Mouse (Mus musculus): ENCODE measurements around the gene Akr1b3. TPM values are rescaled to one million over a fixed set of nuclear protein-coding genes. Genes with fewer than 3 reads are reported as not detected.
"Not testable (repeated sequence)": the region's sequence is repeated elsewhere in the genome, so short reads cannot be mapped to it uniquely, and the experiment has no call there.

Akr1b3 gene
- polyA plus RNA-seq (2016; fragmentation: Nextera tagmentation; extraction: Ambion mirVana) = 132 and 141 TPM in 2 replicates

- Histone ChIP-seq H3K36me3 (no peaks in the 10 kb centered on the region), H3K9ac (peak within 1 kb of the TSS; percentile 69), H3K9me3 (no peaks in the 10 kb centered on the region), H3K4me2 (replicated peaks) (peak within 1 kb of the TSS; percentile 90), H3K4me3 (peak within 1 kb of the TSS; percentile 72), H3K4me1 (peaks cover 9% of the 10 kb centered on the region), H3K27ac (no peak within 1 kb of the TSS), H3K27me3 (replicated peaks) (no peaks in the 10 kb centered on the region)
- ATAC-seq (ENCODE audit: low FRiP score, low read depth) = peak; percentile 99
- under 1% methylated on average over 60 of the region's 60 CpGs for WGBS
Measured at GRCm38 (mm10) chr6:34316854-34317771, at the start of gene Akr1b3. Akr1b3 (minus strand) TSS chr6:34317478.

DNA sequence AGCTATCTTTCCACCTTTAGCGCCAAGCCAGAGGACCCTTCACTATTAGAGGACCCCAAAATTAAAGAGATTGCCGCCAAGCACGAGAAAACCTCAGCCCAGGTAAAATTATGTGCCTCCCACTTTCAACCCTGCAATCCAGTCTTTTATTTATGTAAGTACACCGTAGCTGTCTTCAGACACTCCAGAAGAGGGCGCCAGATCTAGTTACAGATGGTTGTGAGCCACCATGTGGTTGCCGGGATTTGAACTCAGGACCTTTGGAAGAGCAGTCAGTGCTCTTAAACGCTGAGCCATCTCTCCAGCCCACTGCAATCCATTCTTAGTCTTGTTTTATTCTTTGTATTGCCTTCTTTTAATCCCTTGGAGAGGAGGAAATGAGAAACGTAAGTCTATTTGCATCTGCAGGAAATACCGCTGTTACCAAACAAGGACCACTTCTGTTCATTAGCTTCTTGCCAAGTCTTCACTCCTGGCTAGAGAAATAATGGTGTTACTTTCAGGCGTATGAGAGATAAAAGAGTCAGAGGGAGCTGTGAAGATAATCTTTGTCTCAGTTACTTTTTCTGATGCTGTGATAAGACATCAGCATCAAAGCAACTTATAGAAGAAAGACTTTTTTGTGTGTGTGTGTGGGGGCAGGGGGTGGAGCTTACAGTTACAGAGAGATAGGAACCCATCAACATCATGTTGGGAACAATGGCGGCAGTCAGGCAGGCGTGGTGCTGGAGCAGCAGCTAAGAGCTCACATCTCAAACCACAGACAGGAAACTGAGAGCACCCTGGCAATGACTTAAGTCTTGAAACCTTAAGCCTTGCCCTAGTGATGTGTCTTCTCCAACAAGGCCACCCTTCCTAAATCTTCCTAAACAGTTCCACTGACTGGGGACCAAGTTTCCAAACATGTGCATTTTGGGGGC, 47.2 kb upstream of the Akr1b3 start:
- Histone ChIP-seq H3K4me2 (replicated peaks) (no peak overlapping the region), H3K4me1 (no peaks in the 10 kb centered on the region), H3K36me3 (no peaks in the 10 kb centered on the region), H3K9me3 (no peaks in the 10 kb centered on the region), H3K27me3 (replicated peaks) (no peaks in the 10 kb centered on the region), H3K27ac (no peak overlapping the region), H3K9ac (no peak overlapping the region), H3K4me3 (no peak overlapping the region)
- no peak for ATAC-seq (ENCODE audit: low FRiP score, low read depth)
- 87% methylated on average over 12 of the region's 12 CpGs for WGBS

DNA sequence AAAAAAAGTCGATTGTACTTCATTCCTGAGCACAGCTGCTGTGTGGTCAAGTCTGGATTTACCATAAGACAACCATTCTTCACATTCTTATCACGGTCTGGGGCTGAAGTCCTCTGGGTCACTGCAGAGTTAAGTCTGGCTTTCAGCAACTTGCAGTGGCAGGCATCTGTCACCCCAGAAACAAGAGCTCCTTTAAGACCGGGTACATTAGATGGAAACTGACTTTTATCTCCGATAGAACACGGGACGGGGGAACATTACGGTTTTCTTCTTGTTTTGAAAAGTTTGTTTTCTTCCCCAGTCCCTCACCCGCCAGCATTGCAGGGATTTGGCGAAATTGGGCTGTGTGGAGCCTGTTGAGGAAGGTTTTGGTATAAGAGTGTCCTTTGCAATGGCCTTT, 38.6 kb upstream of the Akr1b3 start:
- H3K27ac ChIP-seq = no peak overlapping the region
- WGBS = 88% methylated on average over 9 of the region's 9 CpGs
- H3K4me1 ChIP-seq = peaks cover 12% of the 10 kb centered on the region
- H3K4me3 ChIP-seq = no peak overlapping the region
- H3K36me3 ChIP-seq = no peaks in the 10 kb centered on the region
- H3K27me3 ChIP-seq (replicated peaks) = no peaks in the 10 kb centered on the region
- no peaks in the 10 kb centered on the region for H3K9me3 ChIP-seq
- H3K4me2 ChIP-seq (replicated peaks) = no peak overlapping the region
- no peak overlapping the region for H3K9ac ChIP-seq
- ATAC-seq (ENCODE audit: low FRiP score, low read depth) = no peak

- no peak for ATAC-seq (ENCODE audit: low FRiP score, low read depth)
- 79% methylated on average over 6 of the region's 6 CpGs for WGBS
- no peak overlapping the region for H3K4me2 ChIP-seq (replicated peaks)
Measured at GRCm38 (mm10) chr6:34355349-34355747, 38.1 kb upstream of the Akr1b3 start.

DNA sequence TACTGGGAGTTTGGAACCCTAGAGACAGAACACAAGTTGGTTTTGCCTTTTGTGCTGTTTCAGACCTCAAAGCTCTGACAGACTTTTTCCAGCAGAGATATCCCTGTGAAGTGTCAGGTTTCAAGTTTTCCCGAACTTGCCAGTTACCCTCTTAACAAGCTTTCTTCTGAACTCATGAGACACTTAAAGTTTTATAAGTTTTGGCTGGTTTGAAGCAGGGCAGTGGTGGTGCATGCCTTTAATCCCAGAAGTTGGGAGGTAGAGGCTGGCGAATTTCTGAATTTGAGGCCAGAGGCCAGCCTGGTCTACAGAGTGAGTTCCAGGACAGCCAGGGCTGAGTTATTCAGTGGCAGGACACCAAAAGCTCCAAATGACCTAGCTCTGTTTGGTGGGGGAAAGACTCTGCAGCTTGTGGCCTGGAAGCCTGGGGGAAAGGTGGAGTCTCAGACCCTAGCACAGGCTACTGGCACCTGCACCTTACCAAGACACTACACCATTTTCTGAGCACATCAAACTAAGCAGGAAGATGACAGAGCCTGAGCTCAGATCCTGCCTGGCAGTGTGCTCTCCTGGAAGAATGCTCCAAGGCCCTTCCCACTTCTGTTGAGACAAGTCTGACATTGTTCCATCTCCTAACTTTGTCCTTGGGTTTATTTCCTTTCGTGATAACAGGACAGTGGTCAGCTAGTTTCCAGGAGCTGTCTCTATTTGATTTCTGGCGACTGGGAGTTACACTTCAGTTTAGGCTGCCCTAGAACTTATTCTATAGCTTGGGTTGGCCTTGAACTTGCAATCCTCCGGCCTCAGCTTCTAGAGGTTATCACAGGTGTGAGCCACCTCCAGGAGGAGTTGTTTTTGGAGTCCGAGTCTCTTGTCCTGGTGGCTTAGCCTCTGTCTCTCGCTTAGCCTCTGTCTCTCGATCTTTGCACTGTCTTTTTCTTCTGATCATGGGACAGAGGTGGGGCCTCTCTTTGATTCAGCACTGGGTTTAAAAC, 37.4 kb upstream of the Akr1b3 start:
- no peaks in the 10 kb centered on the region for H3K9me3 ChIP-seq
- ATAC-seq (ENCODE audit: low FRiP score, low read depth) = no peak
- H3K4me2 ChIP-seq (replicated peaks) = peak overlapping the region; percentile 48
- no peaks in the 10 kb centered on the region for H3K27me3 ChIP-seq (replicated peaks)
- H3K4me3 ChIP-seq = no peak overlapping the region
- no peak overlapping the region for H3K27ac ChIP-seq
- 80% methylated on average over 8 of the region's 8 CpGs for WGBS
- H3K36me3 ChIP-seq = no peaks in the 10 kb centered on the region
- peaks cover 12% of the 10 kb centered on the region for H3K4me1 ChIP-seq
- no peak overlapping the region for H3K9ac ChIP-seq

More at GRCm38 (mm10) chr6:34355349-34355747, 38.1 kb upstream of the Akr1b3 start:
- Histone ChIP-seq H3K36me3 (no peaks in the 10 kb centered on the region), H3K9me3 (no peaks in the 10 kb centered on the region), H3K4me1 (peaks cover 12% of the 10 kb centered on the region), H3K27me3 (replicated peaks) (no peaks in the 10 kb centered on the region), H3K9ac (no peak overlapping the region), H3K4me3 (no peak overlapping the region), H3K27ac (no peak overlapping the region)

GRCm38 (mm10) chr6:34353658-34354353, 36.5 kb upstream of the Akr1b3 start, which contains the start of gene Akr1b8:
Akr1b8 (plus strand) TSS chr6:34354119.
- H3K9me3 ChIP-seq = no peaks in the 10 kb centered on the region
- H3K4me3 ChIP-seq = peak within 1 kb of the TSS; percentile 0; the same call in 1 of the 2 replicates
- no peaks in the 10 kb centered on the region for H3K36me3 ChIP-seq
- H3K27me3 ChIP-seq (replicated peaks) = no peaks in the 10 kb centered on the region
- peak; percentile 72; the same call in 1 of the 2 replicates for ATAC-seq (ENCODE audit: low FRiP score, low read depth)
- H3K4me2 ChIP-seq (replicated peaks) = peak within 1 kb of the TSS; percentile 48
- peaks cover 12% of the 10 kb centered on the region for H3K4me1 ChIP-seq
- WGBS = 16% methylated on average over 16 of the region's 16 CpGs
- 0 out of 2 replicates have a peak within 1 kb of the TSS, but pooled peaks have one; percentile 14 for H3K9ac ChIP-seq
- no peak within 1 kb of the TSS for H3K27ac ChIP-seq

DNA sequence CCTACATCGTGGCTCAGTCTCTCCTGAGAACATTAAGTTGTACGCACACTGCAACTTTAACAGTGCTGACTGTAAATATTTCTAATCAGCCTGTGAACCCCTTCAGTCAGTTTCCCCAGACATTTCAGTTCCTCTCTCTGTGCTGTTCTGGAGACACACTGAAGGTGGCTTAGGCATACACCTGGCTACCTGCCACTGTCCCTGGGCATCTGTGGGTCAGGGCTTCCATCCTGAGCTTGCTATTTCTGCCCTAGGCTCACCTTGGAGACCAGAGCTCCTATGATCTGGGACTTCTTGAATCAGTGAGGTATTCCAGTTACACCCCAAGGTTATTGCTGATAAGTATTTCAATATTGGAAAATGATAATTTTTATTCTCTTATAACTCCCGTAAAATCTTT, 35.1 kb upstream of the Akr1b3 start:
- H3K9me3 ChIP-seq = no peaks in the 10 kb centered on the region
- H3K9ac ChIP-seq = no peak overlapping the region
- H3K27ac ChIP-seq = no peak overlapping the region
- H3K4me2 ChIP-seq (replicated peaks) = no peak overlapping the region
- WGBS = 94% methylated on average over 3 of the region's 3 CpGs
- no peak overlapping the region for H3K4me3 ChIP-seq
- no peaks in the 10 kb centered on the region for H3K36me3 ChIP-seq
- H3K4me1 ChIP-seq = peaks cover 12% of the 10 kb centered on the region
- H3K27me3 ChIP-seq (replicated peaks) = no peaks in the 10 kb centered on the region
- no peak for ATAC-seq (ENCODE audit: low FRiP score, low read depth)

DNA sequence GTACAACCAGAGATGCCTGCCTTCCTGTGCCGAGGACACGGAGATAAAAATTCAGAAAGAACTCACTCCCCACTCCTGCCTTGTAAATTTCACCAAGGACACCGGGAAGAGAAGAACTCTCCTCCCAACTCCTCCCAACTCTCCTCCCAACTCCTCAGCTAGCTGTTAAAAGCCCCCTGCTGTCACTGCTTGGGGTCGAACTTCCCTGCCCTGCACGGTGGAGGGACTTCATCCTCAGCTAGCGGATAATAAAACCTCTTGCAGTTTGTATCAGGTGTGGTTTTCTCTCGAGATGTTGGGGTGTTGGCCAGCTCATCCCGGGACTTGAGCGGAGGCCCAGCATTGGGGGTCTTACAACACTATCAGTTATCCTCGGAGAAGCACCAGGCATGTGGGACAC, 34.2 kb upstream of the Akr1b3 start:
- not testable (repeated sequence) for H3K4me2 ChIP-seq (replicated peaks); H3K4me3 ChIP-seq; H3K9me3 ChIP-seq; H3K27me3 ChIP-seq (replicated peaks); H3K36me3 ChIP-seq; H3K27ac ChIP-seq; H3K9ac ChIP-seq; ATAC-seq (ENCODE audit: low FRiP score, low read depth)
- peaks cover 12% of the 10 kb centered on the region for H3K4me1 ChIP-seq
- 40% methylated on average over 10 of the region's 10 CpGs for WGBS

DNA sequence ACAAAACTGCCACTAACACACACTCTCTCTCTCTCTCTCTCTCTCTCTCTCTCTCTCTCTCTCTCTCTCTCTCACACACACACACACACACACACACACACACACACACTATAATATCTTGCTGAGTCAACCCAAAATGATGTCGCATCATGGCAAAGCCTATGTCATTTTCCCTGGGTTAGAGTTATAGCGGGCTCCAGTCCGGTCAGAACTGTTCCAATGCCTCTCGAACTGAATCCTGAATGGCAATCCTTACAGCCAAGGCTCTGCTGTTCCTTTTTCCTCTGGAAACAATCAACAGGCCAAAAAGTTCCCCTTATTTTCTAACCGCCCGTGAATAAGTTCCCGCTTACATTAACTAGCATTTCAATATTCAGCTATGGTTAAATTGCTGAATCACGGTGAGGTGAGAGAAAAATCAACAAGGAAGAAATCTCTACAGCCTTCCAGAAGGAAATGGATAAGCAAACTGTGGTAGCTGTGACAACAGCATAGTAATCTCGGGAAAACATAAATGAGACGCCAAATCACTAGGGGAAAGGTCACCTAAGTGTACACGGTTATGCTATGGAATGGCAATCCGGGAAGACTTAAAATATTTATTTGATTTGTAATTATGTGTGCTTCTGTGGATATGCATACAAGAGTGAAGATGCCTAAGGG, 32.9 kb upstream of the Akr1b3 start:
- 87% methylated on average over 12 of the region's 12 CpGs for WGBS
- Histone ChIP-seq H3K4me1 (peaks cover 12% of the 10 kb centered on the region), H3K36me3 (no peaks in the 10 kb centered on the region), H3K4me3 (no peak overlapping the region), H3K27ac (no peak overlapping the region), H3K4me2 (replicated peaks) (no peak overlapping the region), H3K27me3 (replicated peaks) (no peaks in the 10 kb centered on the region), H3K9ac (no peak overlapping the region), H3K9me3 (no peaks in the 10 kb centered on the region)
- no peak for ATAC-seq (ENCODE audit: low FRiP score, low read depth)

DNA sequence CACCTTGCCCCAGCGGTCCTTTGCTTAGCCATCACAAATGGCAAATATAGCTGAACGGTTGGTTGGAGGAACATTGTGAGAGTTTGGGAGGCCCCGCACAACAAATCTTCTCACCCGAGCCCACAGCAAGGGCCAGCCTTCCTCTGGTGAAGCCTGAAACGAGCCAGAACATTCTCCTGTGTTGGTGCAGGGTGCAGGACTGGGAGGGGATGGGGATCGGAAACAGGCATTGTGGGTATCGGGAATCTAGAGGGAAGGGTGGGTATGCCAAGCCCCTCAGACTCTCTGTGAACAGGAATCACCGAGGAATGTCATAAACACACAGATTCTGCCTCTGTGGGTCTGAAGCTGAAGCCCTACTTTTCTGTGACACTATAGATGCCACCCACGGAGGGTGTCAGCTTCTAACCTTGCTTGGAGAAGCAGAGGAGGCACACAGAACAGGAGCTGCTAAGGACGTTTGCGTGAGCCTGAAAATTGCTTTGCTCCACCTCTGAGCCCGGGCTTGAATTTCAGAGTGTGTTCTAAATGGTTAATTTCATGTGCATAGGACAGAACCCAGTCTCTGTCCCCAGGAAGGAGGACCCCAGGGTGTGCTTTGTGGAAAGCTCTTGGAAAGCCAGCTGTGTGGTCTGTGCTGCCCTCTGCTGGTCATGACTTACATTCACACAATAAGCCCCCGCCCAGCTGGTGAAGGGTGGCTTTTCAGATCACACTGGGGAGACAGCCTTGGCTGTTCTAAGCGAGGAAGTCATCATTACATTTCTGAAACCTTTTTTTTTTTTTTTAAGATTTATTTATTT, 29.0 kb upstream of the Akr1b3 start:
- Histone ChIP-seq H3K4me1 (0 out of 2 replicates have a peak, but pooled peaks cover 3% of the 10 kb centered on the region), H3K9ac (no peak overlapping the region), H3K9me3 (no peaks in the 10 kb centered on the region), H3K4me3 (no peak overlapping the region), H3K27ac (no peak overlapping the region), H3K27me3 (replicated peaks) (no peaks in the 10 kb centered on the region), H3K4me2 (replicated peaks) (peak overlapping the region; percentile 28; the same call in 1 of the 2 replicates), H3K36me3 (no peaks in the 10 kb centered on the region)
- 53% methylated on average over 14 of the region's 14 CpGs for WGBS
- peak; percentile 83 for ATAC-seq (ENCODE audit: low FRiP score, low read depth)
